Mouse (Mus musculus) CD4-positive naive resting alpha-beta T cell, adult 57 days (primary cell): ENCODE results near the gene Esp16. TPM values are rescaled to one million over a fixed set of nuclear protein-coding genes. Genes with fewer than 3 reads are reported as not detected.

ENCODE experiments used
- total RNA-seq: library from RNA; stranded (reverse); gene quantifications from one replicate; pipeline ENCODE4 v1.2.4, GENCODE M21; 2023

Gene Esp16
- not detected for total RNA-seq

GRCm38 (mm10) chr17:39535842-39536241 is at the start of gene Esp16:
Gene Esp16 (plus strand): TSS chr17:39536142.

Other genes starting within 250 kb of the Esp16 start
- not detected for gene Esp18, start 129.8 kb upstream of the Esp16 start, total RNA-seq
- gene Esp15, start 104.8 kb downstream of the Esp16 start, total RNA-seq = not detected